Mouse (Mus musculus) heart, adult 2 months (tissue): Measurements from ENCODE around the gene Dab2.

ENCODE experiments used
- CTCF ChIP-seq: fragments of 200-600 bp; IDR thresholded peaks from 2 replicates; pipeline ENCODE4 v1.8.1; 2022; ENCODE audit warnings: antibody characterized with exemption, mild to moderate bottlenecking, moderate library complexity
- EP300 ChIP-seq: fragments of 200-500 bp; IDR thresholded peaks from 2 replicates; pipeline ENCODE4 v1.6.1; 2011; ENCODE audit warnings: low read depth, low read length, control low read depth; ENCODE audit not compliant: insufficient read depth
- POLR2A ChIP-seq: fragments of 200-500 bp; IDR thresholded peaks from 2 replicates; pipeline ENCODE4 v1.6.1; 2011; ENCODE audit warnings: mild to moderate bottlenecking, low read depth, low read length, control low read depth; ENCODE audit not compliant: insufficient read depth

GRCm38 (mm10) chr15:6302219-6302618 lies 2.6 kb downstream of the Dab2 start:
- TF ChIP-seq POLR2A, result no peak
- TF ChIP-seq CTCF, result no peak
- no peak for TF ChIP-seq EP300
